Mouse (Mus musculus) kidney, embryonic 14.5 days (tissue): ENCODE measurements at regions not wholly inside any gene's neighbourhood (a gene's known extent, or its start where the extent isn't known, plus 50 kb on each side); places are given as distances from the start of the nearest gene placed in this dataset.

Experiments
- ATAC-seq: fragments of 200-750 bp; cut with Nextera tagmentation; 2 replicates; pipeline ENCODE4 v1.8.0; 2017; ENCODE audit warnings: moderate number of reproducible peaks, mild to moderate bottlenecking, moderate TSS enrichment, moderate library complexity; ENCODE audit not compliant: low FRiP score, low TSS enrichment
- H3K27ac ChIP-seq: fragments of 300-500 bp; sonication (generic); 2 replicates; pipeline ENCODE4 v1.5.1; 2014; ENCODE audit warnings: low read depth, mild to moderate bottlenecking, low read length, moderate library complexity, mixed read lengths
- H3K27me3 ChIP-seq: fragments of 300-500 bp; sonication (generic); 2 replicates; pipeline ENCODE4 v1.6.1; 2014; ENCODE audit warnings: mild to moderate bottlenecking, low read length; ENCODE audit not compliant: control insufficient read depth, insufficient read depth
- H3K36me3 ChIP-seq: fragments of 300-500 bp; sonication (generic); 2 replicates; pipeline ENCODE4 v1.6.1; 2014; ENCODE audit warnings: low read length, mixed read lengths; ENCODE audit not compliant: control insufficient read depth, insufficient read depth
- H3K4me1 ChIP-seq: fragments of 300-500 bp; sonication (generic); 2 replicates; pipeline ENCODE4 v1.6.1; 2014; ENCODE audit warnings: low read length, mixed read lengths; ENCODE audit not compliant: control insufficient read depth, insufficient read depth
- H3K4me2 ChIP-seq: fragments of 300-500 bp; sonication (generic); replicated peaks from 2 replicates; pipeline ENCODE4 v1.6.1; 2014; ENCODE audit warnings: low read depth, mild to moderate bottlenecking, low read length
- H3K4me3 ChIP-seq: fragments of 300-500 bp; sonication (generic); 2 replicates; pipeline ENCODE4 v1.5.1; 2014; ENCODE audit warnings: mild to moderate bottlenecking, low read length
- H3K9ac ChIP-seq: fragments of 300-500 bp; sonication (generic); 2 replicates; pipeline ENCODE4 v1.6.1; 2014; ENCODE audit warnings: low read depth, mild to moderate bottlenecking, low read length, moderate library complexity
- H3K9me3 ChIP-seq: fragments of 300-500 bp; sonication (generic); 2 replicates; pipeline ENCODE4 v1.6.1; 2016; ENCODE audit warnings: low read length; ENCODE audit not compliant: control insufficient read depth
- WGBS: fragments of 180-500 bp; shearing (Covaris S2); extraction: QIAGEN DNeasy Blood & Tissue Kit; methylation state at CpG from one replicate; pipeline ENCODE4 v1.1.7; 2014; 5-methylcytosine and 5-hydroxymethylcytosine counted together

DNA sequence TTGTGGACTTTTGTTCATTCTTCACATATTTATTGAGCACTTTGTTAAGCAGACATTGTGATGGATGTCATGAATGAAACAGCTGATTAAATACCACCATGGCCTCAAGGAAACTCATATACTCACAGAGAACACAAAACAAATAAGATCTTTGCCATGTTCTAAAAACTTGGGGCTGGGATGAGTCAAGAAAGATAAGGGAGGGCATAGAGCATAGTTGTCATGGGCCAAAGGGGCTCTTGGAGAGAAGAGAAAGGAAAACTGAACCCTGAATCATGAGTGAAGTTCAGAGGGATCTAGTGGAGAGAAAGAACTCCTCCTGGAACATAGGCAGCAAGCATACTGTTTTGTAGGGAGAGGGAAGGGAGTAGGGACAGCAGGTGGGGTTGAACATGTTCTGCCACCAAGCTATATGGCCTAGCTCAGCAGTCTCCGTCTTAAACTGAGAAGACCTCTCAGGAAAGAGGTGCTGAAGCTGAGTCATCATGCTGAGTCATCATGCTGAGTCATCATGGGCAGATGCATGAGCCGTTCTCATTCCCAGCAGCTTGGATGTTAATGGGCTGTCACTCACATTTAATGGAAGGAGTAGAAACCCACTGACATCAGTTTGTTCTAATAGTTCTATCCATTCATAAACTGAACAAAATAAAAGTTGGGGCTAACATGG, 69.6 kb downstream of the Cetn3 start:
- 64% methylated on average over 2 of the region's 2 CpGs for WGBS
- ATAC-seq: 0 out of 2 replicates have a peak, but pooled peaks have one; percentile 12
- Histone ChIP-seq H3K4me1 (no peaks in the 10 kb centered on the region), H3K27ac (no peak overlapping the region), H3K36me3 (no peaks in the 10 kb centered on the region), H3K4me3 (no peak overlapping the region), H3K9me3 (no peaks in the 10 kb centered on the region), H3K9ac (no peak overlapping the region), H3K4me2 (no peak overlapping the region), H3K27me3 (no peaks in the 10 kb centered on the region)

DNA sequence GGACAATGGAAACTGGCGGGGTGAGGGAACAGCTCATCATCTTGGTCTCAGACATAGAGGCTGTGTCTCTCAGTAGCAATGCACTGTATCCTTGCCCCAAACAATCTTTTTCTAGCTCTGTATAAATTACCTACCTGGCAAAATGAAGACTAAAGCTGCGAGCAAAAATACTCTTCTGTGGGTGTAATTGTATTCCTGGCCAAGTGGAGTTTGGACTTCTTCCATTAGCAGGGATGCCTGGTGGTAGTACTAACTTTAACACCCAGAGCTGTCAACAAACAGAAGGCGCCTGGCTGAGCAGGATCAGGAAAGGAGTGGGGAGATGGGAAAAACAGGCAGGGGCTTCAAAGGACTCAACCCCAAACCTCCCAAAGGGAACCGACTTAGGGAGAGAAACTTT, 73.2 kb downstream of the Cetn3 start:
- no peak overlapping the region for H3K4me3 ChIP-seq
- no peaks in the 10 kb centered on the region for H3K36me3 ChIP-seq
- no peaks in the 10 kb centered on the region for H3K4me1 ChIP-seq
- no peaks in the 10 kb centered on the region for H3K9me3 ChIP-seq
- H3K27me3 ChIP-seq: no peaks in the 10 kb centered on the region
- no peak overlapping the region for H3K9ac ChIP-seq
- H3K4me2 ChIP-seq: no peak overlapping the region
- no peak for ATAC-seq
- 51% methylated on average over 4 of the region's 4 CpGs for WGBS
- H3K27ac ChIP-seq: no peak overlapping the region

DNA sequence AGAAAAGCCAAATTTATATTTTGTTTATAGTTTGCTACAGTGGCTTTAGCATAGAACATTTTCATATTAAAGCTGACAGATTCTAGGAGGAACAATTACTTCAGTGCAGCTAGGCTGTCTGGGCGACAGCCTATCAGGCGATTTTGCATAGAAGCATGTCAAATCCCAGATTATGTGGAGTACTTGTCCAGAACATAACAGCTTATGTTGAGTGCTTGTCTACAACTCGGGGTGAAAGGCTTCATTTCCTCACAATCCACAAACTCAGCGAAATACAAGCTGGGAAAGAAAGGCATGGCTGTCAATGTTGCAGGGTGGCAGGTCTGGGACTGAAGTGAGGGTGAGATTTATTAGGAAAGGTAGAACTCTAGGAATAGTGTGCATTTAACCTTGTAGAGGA, 77.8 kb downstream of the Cetn3 start:
- H3K4me3 ChIP-seq: no peak overlapping the region
- H3K27ac ChIP-seq: no peak overlapping the region
- no peaks in the 10 kb centered on the region for H3K36me3 ChIP-seq
- H3K27me3 ChIP-seq: no peaks in the 10 kb centered on the region
- H3K9me3 ChIP-seq: no peaks in the 10 kb centered on the region
- ATAC-seq: no peak
- no peaks in the 10 kb centered on the region for H3K4me1 ChIP-seq
- no peak overlapping the region for H3K9ac ChIP-seq
- H3K4me2 ChIP-seq: no peak overlapping the region
- WGBS: 76% methylated on average over 4 of the region's 4 CpGs

- H3K27me3 ChIP-seq: no peaks in the 10 kb centered on the region
- no peaks in the 10 kb centered on the region for H3K4me1 ChIP-seq
- H3K27ac ChIP-seq: no peak overlapping the region
- no peak for ATAC-seq
- no peak overlapping the region for H3K9ac ChIP-seq
- H3K9me3 ChIP-seq: no peaks in the 10 kb centered on the region
- WGBS: 87% methylated on average over 5 of the region's 5 CpGs
- H3K4me2 ChIP-seq: no peak overlapping the region
- H3K36me3 ChIP-seq: no peaks in the 10 kb centered on the region
- no peak overlapping the region for H3K4me3 ChIP-seq
These were observed 79.2 kb downstream of the Cetn3 start for GRCm38 (mm10) chr13:81861886-81862600.

DNA sequence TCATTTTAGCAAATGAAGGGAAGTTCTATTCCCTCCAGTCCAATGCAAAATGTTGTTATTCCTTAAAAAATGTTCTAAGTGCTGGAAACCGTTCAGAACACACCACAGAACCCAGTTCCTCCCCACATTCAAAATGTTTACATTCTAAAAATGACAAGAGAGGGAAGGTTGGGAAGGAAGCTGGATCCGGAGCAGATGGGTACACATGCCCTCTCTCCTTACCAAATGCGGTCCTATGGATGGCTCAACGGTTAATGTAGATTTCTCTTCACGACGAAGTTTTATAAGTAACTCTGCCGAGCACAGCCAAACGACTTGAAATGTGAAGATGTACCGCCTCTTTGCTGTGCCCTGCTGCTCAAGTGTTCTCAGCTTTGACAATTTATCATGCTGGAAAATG, 88.3 kb downstream of the Cetn3 start:
- Histone ChIP-seq H3K9me3 (no peaks in the 10 kb centered on the region), H3K27ac (no peak overlapping the region), H3K4me3 (no peak overlapping the region), H3K9ac (no peak overlapping the region), H3K27me3 (no peaks in the 10 kb centered on the region), H3K4me2 (no peak overlapping the region), H3K4me1 (no peaks in the 10 kb centered on the region), H3K36me3 (no peaks in the 10 kb centered on the region)
- 87% methylated on average over 9 of the region's 9 CpGs for WGBS
- no peak for ATAC-seq

- Histone ChIP-seq H3K9ac (no peak overlapping the region), H3K4me1 (no peaks in the 10 kb centered on the region), H3K27ac (no peak overlapping the region), H3K4me2 (no peak overlapping the region), H3K27me3 (no peaks in the 10 kb centered on the region), H3K4me3 (no peak overlapping the region), H3K9me3 (no peaks in the 10 kb centered on the region), H3K36me3 (no peaks in the 10 kb centered on the region)
- ATAC-seq: no peak
- WGBS: 57% methylated on average over 6 of the region's 6 CpGs
These were observed 103.0 kb downstream of the Cetn3 start for GRCm38 (mm10) chr13:81885879-81886278.

- no peaks in the 10 kb centered on the region for H3K9me3 ChIP-seq
- no peak overlapping the region for H3K9ac ChIP-seq
- no peaks in the 10 kb centered on the region for H3K36me3 ChIP-seq
- H3K4me3 ChIP-seq: no peak overlapping the region
- no peak overlapping the region for H3K4me2 ChIP-seq
- no peaks in the 10 kb centered on the region for H3K27me3 ChIP-seq
- ATAC-seq: no peak
- 80% methylated on average over 4 of the region's 4 CpGs for WGBS
- H3K4me1 ChIP-seq: no peaks in the 10 kb centered on the region
- H3K27ac ChIP-seq: no peak overlapping the region
These were observed 147.4 kb downstream of the Cetn3 start for GRCm38 (mm10) chr13:81930266-81930665.

- H3K36me3 ChIP-seq: no peaks in the 10 kb centered on the region
- H3K4me1 ChIP-seq: no peaks in the 10 kb centered on the region
- H3K4me3 ChIP-seq: no peak overlapping the region
- ATAC-seq: no peak
- no peak overlapping the region for H3K4me2 ChIP-seq
- no peaks in the 10 kb centered on the region for H3K27me3 ChIP-seq
- no peaks in the 10 kb centered on the region for H3K9me3 ChIP-seq
- no peak overlapping the region for H3K9ac ChIP-seq
- H3K27ac ChIP-seq: no peak overlapping the region
- 93% methylated on average over 2 of the region's 2 CpGs for WGBS
These were observed 148.3 kb downstream of the Cetn3 start for GRCm38 (mm10) chr13:81931199-81931598.

DNA sequence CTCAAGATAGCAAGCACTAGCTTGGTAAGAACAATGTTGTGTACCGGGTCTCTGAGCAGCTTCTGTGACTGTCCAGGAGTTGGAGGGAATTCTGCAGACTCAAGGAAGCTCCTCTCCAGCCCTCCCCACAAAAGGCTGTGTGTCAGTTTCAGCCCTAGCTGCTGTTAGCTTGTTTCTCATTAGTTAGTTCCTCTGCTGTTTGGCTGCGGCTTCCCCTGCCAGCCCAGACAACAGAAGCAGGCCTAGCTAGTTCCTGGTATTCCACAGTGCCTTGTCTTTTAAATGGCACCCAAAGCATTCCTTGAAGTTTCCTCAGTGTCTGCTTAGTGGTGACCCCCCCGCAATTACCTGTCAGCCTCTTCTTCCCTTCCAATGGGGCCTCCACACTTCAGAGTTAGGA, 154.2 kb downstream of the Cetn3 start:
- Histone ChIP-seq H3K4me1 (no peaks in the 10 kb centered on the region), H3K4me3 (no peak overlapping the region), H3K27me3 (no peaks in the 10 kb centered on the region), H3K27ac (no peak overlapping the region), H3K4me2 (no peak overlapping the region), H3K9me3 (no peaks in the 10 kb centered on the region), H3K36me3 (no peaks in the 10 kb centered on the region), H3K9ac (no peak overlapping the region)
- 76% methylated on average over 3 of the region's 3 CpGs for WGBS
- ATAC-seq: no peak
